Mouse (Mus musculus) liver, postnatal 0 days (tissue): Measurements from ENCODE around the gene 1700016H13Rik.

ENCODE experiments used
- CTCF ChIP-seq: sonication (generic); IDR thresholded peaks from 2 replicates; pipeline ENCODE4 v1.5.1; 2016; ENCODE audit warnings: antibody characterized with exemption, low read depth
- EP300 ChIP-seq: IDR thresholded peaks from 2 replicates; pipeline ENCODE4 v1.6.1; 2016; ENCODE audit warnings: antibody characterized with exemption, low read depth, mild to moderate bottlenecking

GRCm38 (mm10) chr5:103665876-103666275 is 10.1 kb upstream of the 1700016H13Rik start:
- TF ChIP-seq CTCF (no peak), EP300 (no peak)
